Mouse (Mus musculus) lung, adult 2 months (tissue): Measurements from ENCODE around the gene C2cd4d. TPM values are rescaled to one million over a fixed set of nuclear protein-coding genes. Genes with fewer than 3 reads are reported as not detected.

ENCODE experiments used
- DNase-seq: peaks from one replicate; pipeline ENCODE4 v3.0.0; 2022
- H3K4me1 ChIP-seq: fragments of 200-500 bp; 2 replicates; pipeline ENCODE4 v1.6.1; 2011; ENCODE audit warnings: low read length; ENCODE audit not compliant: control insufficient read depth, insufficient read depth
- H3K4me3 ChIP-seq: fragments of 200-500 bp; replicated peaks from 2 replicates; pipeline ENCODE3; 2011; ENCODE audit warnings: low read depth, mild to moderate bottlenecking, control low read depth, low read length; ENCODE audit errors: extremely low read depth
- CTCF ChIP-seq: fragments of 200-500 bp; IDR thresholded peaks from 2 replicates; pipeline ENCODE4 v1.5.1; 2011; ENCODE audit warnings: mild to moderate bottlenecking, low read length, control low read depth; ENCODE audit not compliant: insufficient read depth
- POLR2A ChIP-seq: fragments of 200-500 bp; IDR thresholded peaks from 2 replicates; pipeline ENCODE4 v1.6.1; 2011; ENCODE audit warnings: low read depth, mild to moderate bottlenecking, control low read depth, low read length, borderline replicate concordance; ENCODE audit errors: extremely low read depth
- WGBS: fragments of 180-500 bp; shearing (Covaris S2); methylation state at CpG from one replicate; pipeline ENCODE4 v1.1.7; 2018; 5-methylcytosine and 5-hydroxymethylcytosine counted together
- polyA plus RNA-seq: library from polyadenylated mRNA; depleted of rRNA; stranded (reverse); fragments of >200 nt; gene quantifications from 2 replicates; pipeline ENCODE4 v1.2.3, GENCODE M21; 2012

Gene C2cd4d
- polyA plus RNA-seq, 1 experiment, result 0.37 TPM

DNA sequence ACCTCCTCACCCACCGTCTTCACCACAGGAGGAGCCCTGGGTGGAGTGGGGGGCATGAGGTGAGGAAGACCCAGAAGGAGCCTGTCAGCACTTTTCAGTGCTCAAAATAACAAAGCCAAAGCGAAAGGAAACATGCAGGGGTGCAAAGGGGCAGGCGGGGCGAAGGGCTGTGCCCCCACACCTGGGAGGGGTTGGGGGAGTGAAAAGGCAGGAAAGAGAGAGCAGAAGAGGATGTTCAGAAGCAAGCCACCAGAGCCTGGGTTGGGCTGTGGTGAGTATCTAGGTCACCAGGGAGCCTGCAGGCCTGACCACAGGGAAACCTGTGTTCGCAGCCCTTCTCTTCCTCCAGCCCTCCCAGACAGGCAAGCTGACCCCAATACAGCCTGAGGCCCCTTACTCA is 25.8 kb downstream of the C2cd4d start:
- 64% methylated on average over 5 of the region's 5 CpGs for WGBS
- TF ChIP-seq CTCF (no peak), POLR2A (no peak)

DNA sequence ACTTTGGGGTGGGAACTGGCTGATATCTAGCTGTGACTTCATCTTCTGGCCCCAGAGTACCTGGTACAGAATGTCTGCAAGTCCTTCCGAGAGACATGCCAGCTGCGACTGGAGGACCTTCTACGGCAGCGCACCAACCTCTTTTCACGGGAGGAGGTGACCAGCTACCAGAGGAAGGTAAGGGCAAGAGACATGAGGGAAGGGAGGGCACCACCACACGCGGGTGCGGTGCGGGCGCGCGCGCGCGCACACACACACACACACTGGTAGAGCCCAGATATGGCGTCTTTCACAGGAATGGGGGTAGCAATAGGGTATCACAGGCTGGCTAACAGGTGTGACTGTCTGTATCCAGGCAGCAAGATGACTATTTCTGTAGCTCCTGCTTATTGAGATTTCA is 27.2 kb downstream of the C2cd4d start:
- TF ChIP-seq POLR2A, result no peak

More for the DNA sequence above, 25.8 kb downstream of the C2cd4d start:
- Histone ChIP-seq H3K4me1 (no peaks in the 10 kb centered on the region), H3K4me3 (no peak overlapping the region)
- DNase-seq, result no peak

DNA sequence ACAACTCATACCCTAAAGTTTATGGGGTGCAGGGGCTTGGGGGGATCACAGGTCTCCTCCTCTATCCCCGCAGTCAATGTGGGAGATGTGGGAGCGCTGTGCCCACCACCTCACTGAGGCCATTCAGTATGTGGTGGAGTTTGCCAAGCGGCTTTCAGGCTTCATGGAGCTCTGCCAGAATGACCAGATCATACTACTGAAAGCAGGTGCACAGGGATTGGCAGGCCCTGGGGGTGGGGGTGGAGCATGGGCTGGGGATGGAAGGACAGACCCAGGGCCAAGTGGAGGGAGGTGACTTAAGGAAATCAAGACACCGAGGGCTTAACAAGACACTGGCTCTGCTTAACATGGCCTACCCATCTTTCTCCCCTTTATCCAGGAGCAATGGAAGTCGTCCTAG is 28.8 kb downstream of the C2cd4d start:
- H3K4me3 ChIP-seq, result no peak overlapping the region
- no peak for TF ChIP-seq CTCF
- no peak for TF ChIP-seq POLR2A
- WGBS, result 82% methylated on average over 5 of the region's 5 CpGs
- no peak for DNase-seq
- H3K4me1 ChIP-seq, result no peaks in the 10 kb centered on the region

More for the DNA sequence above, 27.2 kb downstream of the C2cd4d start:
- DNase-seq, result no peak
- no peaks in the 10 kb centered on the region for H3K4me1 ChIP-seq
- WGBS, result 89% methylated on average over 16 of the region's 16 CpGs
- H3K4me3 ChIP-seq, result no peak overlapping the region

DNA sequence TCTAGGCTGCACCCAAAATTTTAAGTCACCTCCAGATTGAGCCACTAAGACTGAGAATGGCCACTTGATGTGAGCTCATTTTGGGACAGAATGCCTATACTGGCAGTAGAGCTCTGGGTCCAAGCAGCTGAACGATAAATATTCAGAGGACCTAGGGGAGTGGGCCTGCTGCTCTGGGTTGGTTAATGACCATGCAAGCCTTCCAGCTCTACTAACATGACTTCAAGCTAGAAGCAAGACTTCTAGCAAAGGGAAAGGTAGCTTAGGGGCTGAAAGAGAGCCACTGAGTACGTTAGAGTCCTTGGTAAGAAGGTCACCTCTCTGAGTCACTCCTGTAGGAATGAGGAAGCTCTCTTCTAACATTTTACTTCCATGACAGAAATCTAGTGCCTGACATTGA is 29.9 kb downstream of the C2cd4d start:
- no peak overlapping the region for H3K4me3 ChIP-seq
- no peak for TF ChIP-seq POLR2A
- TF ChIP-seq CTCF, result no peak
- H3K4me1 ChIP-seq, result no peaks in the 10 kb centered on the region
- DNase-seq, result no peak
- WGBS, result 65% methylated on average over 2 of the region's 2 CpGs

DNA sequence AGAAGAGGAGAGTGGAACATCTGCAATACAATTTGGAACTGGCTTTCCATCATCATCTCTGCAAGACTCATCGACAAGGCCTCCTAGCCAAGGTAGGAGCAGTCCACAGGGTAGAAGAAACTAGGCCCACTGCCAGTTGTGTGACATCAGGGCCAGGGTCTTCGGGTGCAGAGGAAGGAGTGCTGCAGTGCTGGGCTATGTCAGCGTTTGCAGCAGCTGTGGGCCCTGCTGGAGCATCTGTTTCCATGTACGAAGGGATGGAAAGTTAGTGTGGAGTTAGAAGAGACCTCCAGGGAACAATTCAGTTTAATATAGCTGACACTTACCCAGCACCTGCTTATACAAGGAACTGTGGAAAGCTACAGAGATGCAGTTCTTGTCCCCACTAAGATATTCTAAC is 30.8 kb downstream of the C2cd4d start:
- H3K4me3 ChIP-seq, result no peak overlapping the region
- no peaks in the 10 kb centered on the region for H3K4me1 ChIP-seq
- 64% methylated on average over 4 of the region's 4 CpGs for WGBS
- TF ChIP-seq POLR2A, result no peak
- no peak for TF ChIP-seq CTCF
- no peak for DNase-seq

DNA sequence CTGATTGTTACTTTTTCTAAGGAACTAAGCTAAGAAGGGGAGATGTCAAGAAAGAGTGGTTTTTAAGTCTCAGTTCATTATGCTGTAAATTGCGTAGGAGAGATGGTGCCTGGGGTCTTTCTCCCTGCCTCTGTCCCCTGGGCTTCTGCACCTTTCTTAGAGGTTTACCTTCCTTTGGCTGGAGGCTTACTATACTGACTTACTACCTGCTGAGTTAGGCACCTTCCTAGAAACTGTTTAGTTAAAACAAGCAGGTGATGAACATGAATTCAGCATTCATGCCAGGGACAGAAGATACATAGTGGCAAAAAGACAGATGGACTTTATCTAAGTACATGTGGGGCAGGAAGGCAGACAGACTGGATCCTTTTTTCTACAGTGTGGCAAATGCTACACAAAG is 34.1 kb downstream of the C2cd4d start:
- H3K4me1 ChIP-seq, result no peaks in the 10 kb centered on the region
- H3K4me3 ChIP-seq, result no peak overlapping the region
- TF ChIP-seq POLR2A (no peak), CTCF (no peak)
- DNase-seq, result no peak
- 90% methylated on average over 1 of the region's 1 CpGs for WGBS

DNA sequence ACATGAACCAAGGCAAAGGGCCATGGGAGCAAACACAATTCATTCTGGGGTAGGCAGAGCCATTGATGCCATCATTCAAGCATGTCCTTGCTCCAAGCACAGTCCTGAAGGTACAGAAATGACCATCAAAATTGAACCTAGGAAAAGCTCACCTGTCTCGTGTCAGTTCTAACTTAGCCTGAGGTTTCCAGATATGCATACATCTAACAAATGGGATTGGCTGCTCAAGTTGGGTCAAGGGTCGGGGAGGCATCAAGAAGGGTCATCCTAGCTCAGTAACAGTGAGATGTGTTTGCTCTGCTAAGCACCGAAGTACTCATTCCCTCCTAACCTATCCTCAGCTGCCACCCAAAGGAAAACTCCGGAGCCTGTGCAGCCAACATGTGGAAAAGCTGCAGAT is 34.6 kb downstream of the C2cd4d start:
- TF ChIP-seq CTCF (no peak), POLR2A (no peak)
- no peak for DNase-seq
- H3K4me3 ChIP-seq, result no peak overlapping the region
- WGBS, result 75% methylated on average over 4 of the region's 4 CpGs
- H3K4me1 ChIP-seq, result no peaks in the 10 kb centered on the region

DNA sequence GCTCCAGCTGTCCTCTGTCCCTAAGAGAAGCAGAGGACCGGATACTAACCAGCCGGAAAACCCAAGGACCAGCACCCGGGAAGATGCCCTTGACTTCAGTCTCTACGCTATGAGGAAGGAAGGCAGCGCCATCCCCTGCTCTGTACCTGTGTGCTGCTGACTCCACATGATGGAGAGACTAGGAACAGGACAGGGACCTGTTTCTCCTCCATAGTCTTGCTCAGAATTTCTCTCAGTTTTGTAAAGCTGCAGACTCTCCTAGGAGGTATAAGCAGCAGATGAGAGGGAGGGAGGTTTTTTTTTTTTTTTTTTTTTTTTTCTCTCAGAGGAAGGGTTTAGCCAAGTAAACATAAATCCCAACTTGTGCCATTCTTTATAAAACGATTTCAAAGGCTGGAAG is 36.0 kb downstream of the C2cd4d start, which contains the start of gene Lingo4:
Gene Lingo4, plus strand, starts transcription at position 301 of the 400 bp plus-strand sequence.
- no peak for TF ChIP-seq CTCF
- TF ChIP-seq POLR2A, result no peak
- 63% methylated on average over 6 of the region's 6 CpGs for WGBS
- H3K4me1 ChIP-seq, result no peaks in the 10 kb centered on the region
- H3K4me3 ChIP-seq, result no peak within 1 kb of the TSS
- DNase-seq, result no peak

DNA sequence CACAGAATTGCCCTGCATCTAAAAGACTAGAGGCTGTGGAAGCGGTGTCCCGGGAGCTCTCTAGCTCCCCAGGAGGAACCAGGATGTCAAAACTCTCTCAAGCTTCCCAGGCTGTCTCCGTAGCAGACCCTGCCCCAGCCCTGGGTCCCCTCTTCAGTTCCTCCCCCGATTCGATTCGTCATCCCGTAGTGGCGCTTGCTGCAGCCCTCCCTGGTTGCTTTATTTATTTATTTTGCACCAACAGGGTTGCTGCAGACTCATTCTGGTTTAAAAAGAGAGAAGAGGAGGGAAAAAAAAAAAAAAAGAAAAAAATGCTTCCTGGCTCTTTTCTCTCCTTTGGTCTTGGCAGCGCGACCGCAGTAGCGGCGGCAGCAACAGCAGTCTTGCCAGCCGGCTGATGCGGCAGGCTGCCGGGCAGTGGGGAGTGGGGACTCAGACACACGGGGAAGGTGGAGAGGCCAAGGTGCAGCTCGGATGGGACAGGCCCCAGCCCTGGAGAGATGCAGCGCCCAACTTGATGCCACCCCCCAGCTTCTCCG is 36.8 kb downstream of the C2cd4d start:
- no peak for DNase-seq
- Histone ChIP-seq H3K4me3 (no peak overlapping the region), H3K4me1 (no peaks in the 10 kb centered on the region)
- TF ChIP-seq CTCF (no peak), POLR2A (no peak)
- 4% methylated on average over 20 of the region's 20 CpGs for WGBS

DNA sequence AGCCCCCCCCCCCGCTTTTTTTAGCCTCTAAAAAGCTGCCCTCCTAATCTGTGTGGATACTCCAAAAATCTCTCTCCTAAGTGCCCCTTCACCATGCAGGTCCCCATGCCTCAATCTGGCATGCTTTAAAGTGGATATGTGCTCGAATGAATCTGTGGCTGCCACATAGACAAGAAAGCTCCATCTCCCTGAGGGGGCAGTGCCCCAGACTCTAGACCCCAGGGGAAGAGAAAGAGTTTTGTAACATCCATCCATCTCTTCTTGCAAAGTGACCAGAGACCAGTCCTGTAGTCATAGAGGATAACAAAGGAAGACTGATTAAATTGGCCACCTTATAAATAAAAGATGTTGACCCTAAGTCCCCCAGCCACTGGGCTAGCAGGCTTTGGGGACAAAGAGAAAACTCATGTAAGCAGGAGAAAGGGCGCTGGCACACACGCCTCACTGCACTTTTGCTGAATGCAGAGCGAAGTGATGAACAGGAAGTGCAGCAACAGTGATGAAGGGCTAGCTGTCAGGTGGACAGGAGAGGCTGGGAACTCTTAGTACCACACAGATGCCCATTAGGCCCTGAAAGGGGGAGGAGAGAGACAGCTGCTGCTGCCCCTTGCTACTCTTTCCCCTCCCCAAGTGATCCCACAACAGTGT is 37.5 kb downstream of the C2cd4d start:
- Histone ChIP-seq H3K4me1 (no peaks in the 10 kb centered on the region), H3K4me3 (no peak overlapping the region)
- 43% methylated on average over 5 of the region's 5 CpGs for WGBS
- no peak for DNase-seq
- TF ChIP-seq CTCF (no peak), POLR2A (no peak)
